Mouse (Mus musculus): Measurements from ENCODE around the gene Ndrg2.

DNA sequence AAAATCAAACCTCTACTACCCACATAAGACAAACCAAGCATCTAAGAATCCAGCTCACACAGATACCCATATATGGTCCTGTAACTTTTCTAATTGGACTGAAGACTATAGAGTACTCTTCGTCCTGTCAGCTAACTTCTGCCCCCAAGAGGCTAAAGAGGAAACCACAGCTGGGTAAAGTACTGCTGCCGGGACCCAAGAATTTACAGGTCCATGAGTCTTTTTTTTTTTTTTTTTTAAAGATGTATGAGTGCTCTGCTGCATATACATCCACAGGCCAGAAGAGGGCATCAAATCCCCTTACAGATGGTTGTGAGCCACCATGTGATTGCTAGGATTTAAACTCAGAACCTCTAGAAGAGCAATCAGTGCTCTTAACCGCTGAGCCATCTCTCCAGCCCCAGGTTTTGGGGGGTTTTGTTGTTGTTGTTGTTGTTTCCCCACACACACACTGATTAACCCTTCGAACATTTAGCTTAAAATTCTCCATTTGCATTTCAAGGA lies 30.4 kb downstream of the Ndrg2 start:
- TF ChIP-seq TAL1 (IDR thresholded peaks at IDR 0.05; ENCODE audit: low read length) = no peak
- TF ChIP-seq GATA1 (IDR thresholded peaks at IDR 0.05; ENCODE audit: low read length) = no peak
